Mouse (Mus musculus) testis, adult 2 months (tissue): ENCODE data around the gene Olfr282.

ENCODE experiments used
- CTCF ChIP-seq: fragments of 200-500 bp; IDR thresholded peaks from 2 replicates; pipeline ENCODE4 v1.5.1; 2012; ENCODE audit warnings: low read depth, mild to moderate bottlenecking, inconsistent platforms, low read length, moderate library complexity; ENCODE audit not compliant: control insufficient read depth, insufficient read depth, insufficient replicate concordance
- POLR2A ChIP-seq: fragments of 200-500 bp; IDR thresholded peaks from 2 replicates; pipeline ENCODE4 v1.6.1; 2012; ENCODE audit warnings: low read depth, mild to moderate bottlenecking, inconsistent platforms, low read length, moderate library complexity; ENCODE audit not compliant: control insufficient read depth

- TF ChIP-seq CTCF (no peak), POLR2A (no peak)
Observed at GRCm38 (mm10) chr15:98420897-98421296, 10.1 kb upstream of the Olfr282 start.
